ENCODE assay signal across 14 mouse cellular contexts in the genomic region with DNA sequence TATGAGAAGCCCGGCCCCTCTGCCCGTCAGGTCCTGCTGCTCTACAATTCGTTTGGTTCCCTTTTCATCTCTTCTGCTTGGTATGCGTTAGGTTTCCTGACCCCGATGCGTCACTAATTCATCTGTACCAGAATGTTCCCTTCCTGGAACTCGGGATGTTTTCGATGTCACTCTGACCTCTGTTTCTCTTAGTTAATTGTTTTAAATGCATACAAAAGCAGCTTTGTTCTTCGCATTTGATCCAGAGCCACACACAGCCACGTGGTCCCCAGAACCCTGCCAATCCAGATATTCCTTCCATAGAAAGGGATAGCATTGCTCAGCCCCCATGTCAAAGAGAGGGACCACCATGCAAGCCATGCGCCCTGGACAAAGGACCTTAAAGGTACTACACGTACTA. TPM values are rescaled to one million over a fixed set of nuclear protein-coding genes. Genes with fewer than 3 reads are reported as not detected.
A peak's percentile ranks its signal among the peaks of the same experiment; 100 is the strongest.
DNase-seq lines count a peak whose midpoint lies in the region; ATAC-seq lines count a peak whose summit lies in the region.
"Had no signal": no experiment of that assay in that cellular context is flagged by ENCODE, and none has a peak within 500 bp of the region (broad histone marks: within the 10 kb centered on the region; RNA-seq: fewer than 3 reads in every experiment).

No protein-coding gene starts in this region.

- DNase-seq in frontal cortex, postnatal 25 days (ENCODE audit: low spot score in 2 of 2), result no peak
- peak; percentile 14 for DNase-seq in R1 (ENCODE audit: low read depth, low spot score)
- DNase-seq in embryo, embryonic 11 days, result peak; percentile 17
- peak; percentile 36 to 42 for DNase-seq in left cerebral cortex, adult 18-20 months (ENCODE audit: low spot score in 2 of 2)
- no peak for DNase-seq in gastrocnemius, postnatal 36 days
- no peak for DNase-seq in natural killer cell, adult 2 months (ENCODE audit: low spot score in 2 of 2)
- DNase-seq: adrenal gland, postnatal 25 days; kidney, adult 9 months had no signal

- peaks cover 18% of the 10 kb centered on the region for H3K36me3 ChIP-seq in liver, embryonic 12.5 days
- H3K36me3 ChIP-seq: neural tube, embryonic 15.5 days had no signal

- no peaks in the 10 kb centered on the region for H3K27me3 ChIP-seq in liver, embryonic 12.5 days (replicated peaks)
- H3K27me3 ChIP-seq: midbrain, embryonic 12.5 days; neural tube, embryonic 15.5 days had no signal

- intact Hi-C loops in gastrocnemius, postnatal 36 days (cut with DNase I), result no loop called here

- H3K27ac ChIP-seq in liver, embryonic 12.5 days, result no peak overlapping the region
- H3K27ac ChIP-seq: midbrain, embryonic 12.5 days; neural tube, embryonic 15.5 days had no signal

- H3K4me3 ChIP-seq in liver, embryonic 12.5 days, result no peak overlapping the region
- H3K4me3 ChIP-seq: midbrain, embryonic 12.5 days; neural tube, embryonic 15.5 days had no signal

- no peak overlapping the region for H3K4me2 ChIP-seq in liver, embryonic 12.5 days
- H3K4me2 ChIP-seq: heart, embryonic 11.5 days; midbrain, embryonic 12.5 days; neural tube, embryonic 15.5 days had no signal

- H3K4me1 ChIP-seq in liver, embryonic 12.5 days, result no peaks in the 10 kb centered on the region
- H3K4me1 ChIP-seq: midbrain, embryonic 12.5 days; neural tube, embryonic 15.5 days had no signal

- 78% methylated on average over 12 of the region's 12 CpGs for WGBS in liver, embryonic 12.5 days (ENCODE audit: insufficient replicate concordance)

- ATAC-seq in frontal cortex, adult (ENCODE audit: low TSS enrichment), result peak; percentile 75
- no peak for ATAC-seq in liver, embryonic 12.5 days
- ATAC-seq: lung, postnatal 0 days had no signal

- no peaks in the 10 kb centered on the region for H3K9me3 ChIP-seq in liver, embryonic 12.5 days (replicated peaks)
- H3K9me3 ChIP-seq: midbrain, embryonic 12.5 days; neural tube, embryonic 15.5 days had no signal

- H3K9ac ChIP-seq in liver, embryonic 12.5 days, result no peak overlapping the region
- H3K9ac ChIP-seq: midbrain, embryonic 12.5 days; neural tube, embryonic 15.5 days had no signal

RNA-seq across cellular contexts. Expression of a gene that starts 20.2 kb away (rescaled TPM):
- 100 to 1,000 TPM; 109 to 129 TPM for total RNA-seq in left cerebral cortex, adult 18-20 months (2021)
- total RNA-seq in gastrocnemius, postnatal 36 days (2021), result under 1 TPM; 0.42 to 0.89 TPM
- 2.9 and 3.6 TPM in 2 replicates for polyA plus RNA-seq in liver, embryonic 12.5 days (2016; fragmentation: Nextera tagmentation; extraction: Ambion mirVana)

Comparison
In these comparisons a context has a peak if more than half of its experiments do, and no peak if none do; other contexts are left out.
1. DNase-seq: peak in R1 (single experiment), embryo, embryonic 11 days (single experiment) and left cerebral cortex, adult 18-20 months (2 of 2); none in frontal cortex, postnatal 25 days (0 of 2), gastrocnemius, postnatal 36 days (0 of 2) and natural killer cell, adult 2 months (0 of 2).
2. RNA of a gene that starts 20.2 kb away (total RNA-seq): 109 to 129 TPM in left cerebral cortex, adult 18-20 months; 0.42 to 0.89 TPM in gastrocnemius, postnatal 36 days; every median in the first group is over 10 times any median in the second.